Mouse (Mus musculus): ENCODE measurements around the gene Dnase1.

- TF ChIP-seq MAFK (IDR thresholded peaks at IDR 0.05; ENCODE audit: insufficient read depth, low read depth, low read length) (no peak), HCFC1 (IDR thresholded peaks at IDR 0.05; ENCODE audit: borderline replicate concordance, insufficient read depth, low read length) (no peak)
Measured at GRCm38 (mm10) chr16:4068588-4068987, 31.8 kb downstream of the Dnase1 start.
